Mouse (Mus musculus): ENCODE measurements at regions not wholly inside any gene's neighbourhood (a gene's known extent, or its start where the extent isn't known, plus 50 kb on each side); places are given as distances from the start of the nearest gene placed in this dataset.

DNA sequence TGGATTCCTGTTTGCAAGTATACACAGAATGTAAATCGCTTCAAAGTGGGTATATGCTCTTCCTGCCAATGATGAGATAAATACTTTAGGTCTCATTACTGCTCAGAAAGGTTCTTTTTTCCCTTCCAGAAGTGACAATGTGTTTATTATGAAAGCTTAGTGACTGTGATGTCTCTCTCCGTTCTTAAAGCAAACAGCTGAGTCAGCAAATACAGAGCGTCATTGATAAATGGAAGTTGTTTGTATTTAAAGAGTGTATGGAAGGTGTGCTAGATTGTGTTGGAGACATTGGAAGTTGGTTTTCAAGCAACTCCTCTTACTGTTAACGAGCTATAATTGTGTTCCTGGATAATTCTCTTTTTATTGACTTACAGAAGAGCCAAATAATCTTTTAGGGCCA is 408.0 kb downstream of the Prr30 start:
- no peak for DNase-seq (ENCODE audit: low spot score)

DNA sequence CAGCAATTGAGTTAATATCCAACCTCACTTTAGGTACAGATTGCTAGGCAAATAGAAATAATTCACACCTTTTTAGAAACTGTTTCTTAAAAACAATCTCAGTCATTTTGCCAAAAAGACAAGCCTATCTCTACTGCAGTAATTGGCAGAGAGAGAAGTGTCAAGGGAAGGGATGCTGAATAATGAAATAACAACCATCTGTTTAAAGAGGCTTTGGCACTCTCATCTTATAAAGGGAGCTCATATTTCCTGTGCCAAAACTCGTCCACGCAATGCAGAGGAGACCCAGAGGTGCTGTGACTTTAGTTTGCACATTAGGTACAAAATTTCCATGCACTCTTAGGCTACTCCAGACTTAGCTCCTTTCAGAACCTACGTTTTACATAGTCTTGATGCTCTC is 418.2 kb downstream of the Prr30 start:
- DNase-seq (ENCODE audit: low spot score) = no peak

DNA sequence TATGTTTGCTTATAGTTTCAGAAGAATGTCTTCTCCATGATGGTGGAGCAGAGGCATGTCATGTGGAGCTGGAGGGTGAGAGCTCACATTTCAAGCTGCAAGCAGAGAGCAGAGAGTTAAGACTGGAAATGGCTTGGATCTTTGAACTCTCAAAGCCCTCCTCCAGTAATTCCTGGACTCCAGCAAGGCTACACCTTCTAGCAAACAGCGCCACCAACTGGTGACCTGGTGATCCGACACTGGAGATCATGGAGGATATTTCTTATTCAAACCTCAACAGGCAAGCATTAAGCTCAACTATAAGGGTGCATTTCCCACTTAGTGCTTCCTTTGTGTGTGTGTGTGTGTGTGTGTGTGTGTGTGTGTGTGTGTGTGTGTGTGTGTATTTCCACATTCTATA is 446.2 kb downstream of the Prr30 start:
- DNase-seq (ENCODE audit: low spot score) = no peak

DNA sequence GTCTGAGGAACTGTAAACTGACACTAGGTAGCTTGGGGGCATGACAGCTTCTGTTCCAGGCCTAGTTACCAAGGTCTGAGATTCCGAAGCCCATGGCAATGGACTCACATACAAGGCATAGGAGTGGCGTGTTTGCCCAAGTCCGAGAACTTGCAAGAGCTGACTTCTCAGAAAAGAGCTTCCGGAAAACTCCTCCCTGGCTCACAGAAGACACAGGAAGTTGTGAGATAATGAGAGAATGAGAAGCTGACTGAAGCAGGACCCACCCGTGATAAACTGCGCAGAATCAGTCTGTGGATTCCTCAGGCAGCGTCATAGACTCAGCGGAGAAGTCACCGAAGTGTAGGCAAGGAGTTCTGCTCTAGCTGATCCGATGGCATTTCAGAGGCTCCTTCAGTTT is 447.4 kb downstream of the Prr30 start:
- no peak for DNase-seq (ENCODE audit: low spot score)

- DNase-seq (ENCODE audit: low spot score) = peak; percentile 76
Observed at GRCm38 (mm10) chr14:100749737-100750541, 450.2 kb downstream of the Prr30 start.

DNA sequence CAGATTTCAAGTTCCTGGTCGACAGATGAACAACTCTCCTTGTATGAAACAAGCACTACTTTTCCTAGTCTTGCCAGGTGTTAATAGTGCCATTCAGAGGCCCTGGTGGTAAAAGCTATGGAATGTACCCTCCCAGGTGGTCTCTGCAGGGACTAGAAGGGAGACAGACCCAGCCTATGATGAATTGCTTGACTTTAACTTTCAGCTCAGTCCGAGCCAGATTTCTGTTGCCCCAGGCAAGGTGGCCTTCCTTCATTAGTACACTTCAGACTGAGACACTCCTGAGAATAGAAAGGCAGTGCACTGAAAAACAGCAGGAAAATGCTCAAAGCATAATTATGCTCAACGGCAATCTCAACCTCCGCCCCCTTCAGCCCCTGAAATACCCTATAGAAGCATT is 450.8 kb upstream of the Klf12 start:
- no peak for DNase-seq (ENCODE audit: low spot score)

DNA sequence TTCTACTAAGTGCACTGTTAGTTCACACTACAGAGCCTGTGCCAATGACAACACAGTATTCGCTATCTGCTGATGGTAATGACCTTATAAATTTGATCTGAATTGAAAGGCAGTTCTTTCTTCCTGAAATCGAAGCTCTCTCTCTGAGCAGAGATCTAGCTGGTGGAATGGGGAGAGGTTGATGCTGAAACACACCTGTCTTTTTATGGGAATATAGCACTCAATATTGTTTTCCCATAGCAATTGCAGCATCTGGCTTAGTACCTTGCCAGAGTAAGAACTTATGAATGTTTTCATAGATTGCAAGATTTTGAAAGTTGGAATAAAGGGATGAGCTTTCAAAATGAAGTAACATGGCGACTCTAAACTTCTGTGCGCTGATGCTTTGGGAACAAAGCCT is 444.0 kb upstream of the Klf12 start:
- DNase-seq (ENCODE audit: low spot score) = no peak

DNA sequence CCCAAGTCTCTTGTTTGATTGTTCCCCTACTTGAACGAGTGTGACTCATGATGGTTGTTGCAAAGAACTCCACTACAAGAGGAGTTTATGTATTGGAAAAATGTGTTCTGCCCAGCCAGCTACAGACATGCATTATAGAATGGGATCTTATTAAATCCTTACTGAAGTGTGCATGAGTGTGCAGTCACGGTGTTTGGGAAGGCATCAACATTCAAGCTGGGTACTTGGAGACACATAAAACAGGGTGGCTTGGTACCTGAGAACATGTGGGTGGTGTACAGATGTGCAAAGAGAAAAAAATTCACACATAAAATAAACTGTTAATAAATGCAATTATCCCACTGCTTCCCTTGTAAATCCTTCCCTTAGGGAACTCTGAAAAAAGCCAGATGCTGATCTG is 443.2 kb upstream of the Klf12 start:
- DNase-seq (ENCODE audit: low spot score) = no peak

GRCm38 (mm10) chr14:100724962-100725361 is 440.5 kb upstream of the Klf12 start:
- DNase-seq (ENCODE audit: low spot score) = no peak

- no peak for DNase-seq (ENCODE audit: low spot score)
Observed at GRCm38 (mm10) chr14:100720667-100721066, 436.2 kb upstream of the Klf12 start.

DNA sequence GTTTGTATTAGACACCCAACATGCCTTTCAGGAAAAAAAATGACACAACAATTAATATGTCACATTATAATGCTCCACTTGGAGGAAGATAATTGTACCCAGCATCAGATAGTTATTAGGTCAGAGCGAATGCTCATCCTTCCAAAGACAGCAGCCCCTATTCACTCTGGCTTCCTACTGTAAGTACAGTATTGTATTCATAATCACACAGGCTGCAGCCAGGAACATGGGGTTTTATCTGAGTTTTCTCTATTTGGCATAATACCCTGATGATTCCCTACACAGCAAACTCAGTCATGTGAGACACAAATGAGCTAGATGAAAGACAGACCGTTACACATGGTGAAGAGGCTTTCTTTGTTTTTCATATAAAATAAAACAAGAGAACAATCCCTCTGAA is 430.5 kb upstream of the Klf12 start:
- no peak for DNase-seq (ENCODE audit: low spot score)

DNA sequence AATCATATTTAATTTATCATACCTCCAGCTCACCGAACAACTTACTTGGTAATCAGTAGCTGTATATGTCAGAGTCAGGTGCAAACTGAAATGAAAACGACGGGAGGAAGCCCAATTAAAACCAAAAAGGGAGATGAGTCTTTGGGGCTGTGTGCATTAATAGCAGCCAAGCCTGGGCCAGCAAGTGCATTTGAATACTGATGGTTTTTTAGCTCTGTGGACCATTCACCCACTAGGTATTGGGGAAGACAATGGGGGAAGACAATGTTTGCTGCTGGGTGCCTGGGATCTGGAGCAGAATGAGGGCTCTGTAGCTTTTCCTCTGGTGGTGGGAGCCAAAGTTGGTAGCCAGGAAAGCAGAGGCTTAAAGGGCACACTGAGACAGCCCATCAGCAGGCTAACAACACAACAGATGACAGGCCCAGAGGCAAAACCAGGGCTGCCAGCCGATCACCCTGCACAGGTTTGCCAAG is 429.6 kb upstream of the Klf12 start:
- DNase-seq (ENCODE audit: low spot score) = no peak

- no peak for DNase-seq (ENCODE audit: low spot score)
Observed at GRCm38 (mm10) chr14:100713592-100713991, 429.1 kb upstream of the Klf12 start.

GRCm38 (mm10) chr14:100665361-100665955 is 381.0 kb upstream of the Klf12 start:
- DNase-seq (ENCODE audit: low spot score) = no peak

DNA sequence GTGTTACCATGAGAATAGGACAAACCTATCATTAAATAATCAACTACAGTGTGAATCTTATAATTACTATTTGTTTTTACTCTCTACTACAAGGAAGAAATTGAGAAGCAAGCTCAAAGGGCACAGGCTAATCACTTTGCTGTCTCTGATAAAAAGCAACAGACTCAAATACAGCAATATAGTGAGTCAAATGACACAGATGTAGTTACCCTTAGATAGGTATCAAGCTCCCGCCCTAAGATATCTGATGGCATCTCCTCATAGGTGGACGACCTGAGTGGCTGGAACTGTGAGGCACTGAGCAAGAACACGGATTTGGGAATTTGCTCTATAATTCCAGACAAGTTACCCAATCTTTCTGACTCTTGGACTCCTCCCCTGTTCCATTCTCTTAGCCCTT is 379.7 kb upstream of the Klf12 start:
- DNase-seq (ENCODE audit: low spot score) = no peak

GRCm38 (mm10) chr14:100642076-100642475 is 357.6 kb upstream of the Klf12 start:
- DNase-seq (ENCODE audit: low spot score) = no peak

DNA sequence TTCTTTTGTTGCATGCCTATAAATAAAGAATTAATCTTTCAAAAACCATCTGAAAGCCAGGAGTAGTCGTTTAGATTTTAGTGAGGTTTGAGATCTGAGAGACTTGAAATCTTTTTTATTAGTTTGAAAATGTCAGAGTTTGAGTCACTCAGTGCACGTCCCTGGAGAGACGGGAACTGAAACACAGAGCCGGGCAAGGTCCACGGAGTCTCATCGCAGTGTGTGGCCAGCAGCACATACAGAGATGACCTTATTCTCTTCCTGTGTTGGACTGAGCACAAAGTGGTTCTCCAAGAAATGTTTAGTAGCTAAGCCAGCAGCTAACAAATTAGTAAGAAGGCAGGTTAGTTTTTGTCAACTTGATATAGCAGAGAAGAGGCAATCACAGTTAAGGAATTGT is 350.0 kb upstream of the Klf12 start:
- no peak for DNase-seq (ENCODE audit: low spot score)

GRCm38 (mm10) chr14:100631676-100632075 is 347.2 kb upstream of the Klf12 start:
- DNase-seq (ENCODE audit: low spot score) = no peak

DNA sequence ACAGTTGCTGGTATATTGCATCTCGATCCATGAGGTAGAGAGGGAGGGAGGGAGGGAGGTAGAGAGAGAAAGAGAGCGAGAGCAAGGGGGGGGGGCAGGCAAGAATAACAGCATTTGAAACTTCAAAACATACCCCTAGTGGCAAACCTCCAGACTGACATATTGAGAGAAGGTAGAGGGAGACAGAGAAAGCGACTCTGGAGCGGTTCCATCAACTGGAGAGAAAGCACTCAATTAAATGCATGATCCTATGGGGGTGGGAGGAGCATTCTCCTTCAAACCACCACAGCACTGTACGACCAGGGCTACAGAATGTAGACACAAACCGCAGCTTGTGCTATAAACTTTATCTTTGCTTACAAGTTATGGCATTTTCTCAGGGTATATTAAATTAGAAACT is 345.7 kb upstream of the Klf12 start:
- DNase-seq (ENCODE audit: low spot score) = no peak

GRCm38 (mm10) chr14:100627523-100627922 is 343.0 kb upstream of the Klf12 start:
- DNase-seq (ENCODE audit: low spot score) = no peak

GRCm38 (mm10) chr14:100619656-100620030 is 335.2 kb upstream of the Klf12 start:
- no peak for DNase-seq (ENCODE audit: low spot score)

GRCm38 (mm10) chr14:100618793-100619655 is 334.5 kb upstream of the Klf12 start:
- no peak for DNase-seq (ENCODE audit: low spot score)
